Mouse (Mus musculus) hindbrain, embryonic 12.5 days (tissue): ENCODE results near the gene Gm20388. TPM values are rescaled to one million over a fixed set of nuclear protein-coding genes. Genes with fewer than 3 reads are reported as not detected.
A peak's percentile ranks its signal among the peaks of the same experiment; 100 is the strongest.

Experiments
- ATAC-seq: fragments of 200-750 bp; cut with Nextera tagmentation; 2 replicates; pipeline ENCODE4 v1.8.0; 2017; ENCODE audit warnings: moderate TSS enrichment; ENCODE audit not compliant: low FRiP score
- H3K27ac ChIP-seq: fragments of 300-500 bp; sonication (generic); 2 replicates; pipeline ENCODE4 v1.5.1; 2016; ENCODE audit warnings: mild to moderate bottlenecking
- H3K27me3 ChIP-seq: fragments of 300-500 bp; sonication (generic); 2 replicates; pipeline ENCODE4 v1.6.1; 2016; ENCODE audit warnings: mild to moderate bottlenecking
- H3K36me3 ChIP-seq: fragments of 300-500 bp; sonication (generic); 2 replicates; pipeline ENCODE4 v1.6.1; 2016; ENCODE audit warnings: mild to moderate bottlenecking
- H3K4me1 ChIP-seq: fragments of 300-500 bp; sonication (generic); 2 replicates; pipeline ENCODE4 v1.6.1; 2016
- H3K4me2 ChIP-seq: fragments of 300-500 bp; sonication (generic); replicated peaks from 2 replicates; pipeline ENCODE4 v1.6.1; 2016; ENCODE audit warnings: mild to moderate bottlenecking
- H3K4me3 ChIP-seq: fragments of 300-500 bp; sonication (generic); 2 replicates; pipeline ENCODE4 v1.5.1; 2016; ENCODE audit warnings: mild to moderate bottlenecking
- H3K9ac ChIP-seq: fragments of 300-500 bp; sonication (generic); 2 replicates; pipeline ENCODE4 v1.6.1; 2016; ENCODE audit warnings: mild to moderate bottlenecking, moderate library complexity
- H3K9me3 ChIP-seq: fragments of 300-500 bp; sonication (generic); replicated peaks from 2 replicates; pipeline ENCODE4 v1.6.1; 2016; ENCODE audit warnings: mild to moderate bottlenecking
- WGBS: fragments of 180-500 bp; shearing (Covaris S2); methylation state at CpG from one replicate; pipeline ENCODE4 v1.1.7; 2016; 5-methylcytosine and 5-hydroxymethylcytosine counted together
- polyA plus RNA-seq: library from polyadenylated mRNA; unstranded; fragments of >200 nt; fragmentation: Nextera tagmentation; extraction: Ambion mirVana; gene quantifications from 2 replicates; pipeline ENCODE4 v1.2.1, GENCODE M21; 2016

The Gm20388 gene
- polyA plus RNA-seq, 1 experiment from 2014 or later = not detected

- 0 out of 2 replicates have a peak overlapping the region, but pooled peaks have one; percentile 4 for H3K27ac ChIP-seq
- no peak overlapping the region for H3K4me2 ChIP-seq
- H3K4me1 ChIP-seq = peaks cover 45% of the 10 kb centered on the region
- no peaks in the 10 kb centered on the region for H3K9me3 ChIP-seq
- no peaks in the 10 kb centered on the region for H3K27me3 ChIP-seq
- ATAC-seq = no peak
- H3K9ac ChIP-seq = no peak overlapping the region
- no peak overlapping the region for H3K4me3 ChIP-seq
- WGBS = 77% methylated on average over 7 of the region's 7 CpGs
- H3K36me3 ChIP-seq = no peaks in the 10 kb centered on the region
Observed at GRCm38 (mm10) chr8:122920890-122921289, 3010.2 kb downstream of the Gm20388 start.

GRCm38 (mm10) chr8:122922945-122923344 lies 3012.3 kb downstream of the Gm20388 start:
- WGBS = 92% methylated on average over 3 of the region's 3 CpGs
- no peak for ATAC-seq
- no peaks in the 10 kb centered on the region for H3K27me3 ChIP-seq
- no peak overlapping the region for H3K27ac ChIP-seq
- H3K4me3 ChIP-seq = no peak overlapping the region
- no peaks in the 10 kb centered on the region for H3K9me3 ChIP-seq
- no peak overlapping the region for H3K4me2 ChIP-seq
- no peak overlapping the region for H3K9ac ChIP-seq
- peaks cover 34% of the 10 kb centered on the region for H3K4me1 ChIP-seq
- H3K36me3 ChIP-seq = no peaks in the 10 kb centered on the region

GRCm38 (mm10) chr8:122923431-122924090 lies 3012.9 kb downstream of the Gm20388 start:
- H3K4me3 ChIP-seq = no peak overlapping the region
- no peak for ATAC-seq
- H3K36me3 ChIP-seq = no peaks in the 10 kb centered on the region
- H3K9me3 ChIP-seq = no peaks in the 10 kb centered on the region
- peak overlapping the region; percentile 18; the same call in 1 of the 2 replicates for H3K9ac ChIP-seq
- no peak overlapping the region for H3K4me2 ChIP-seq
- no peak overlapping the region for H3K27ac ChIP-seq
- peaks cover 28% of the 10 kb centered on the region for H3K4me1 ChIP-seq
- H3K27me3 ChIP-seq = no peaks in the 10 kb centered on the region
- 50% methylated on average over 7 of the region's 7 CpGs for WGBS

- Histone ChIP-seq H3K4me3 (no peak overlapping the region), H3K27me3 (no peaks in the 10 kb centered on the region), H3K4me2 (no peak overlapping the region), H3K9me3 (no peaks in the 10 kb centered on the region), H3K36me3 (no peaks in the 10 kb centered on the region), H3K9ac (no peak overlapping the region), H3K27ac (no peak overlapping the region), H3K4me1 (peaks cover 24% of the 10 kb centered on the region)
- ATAC-seq = no peak
- 77% methylated on average over 6 of the region's 6 CpGs for WGBS
Observed at GRCm38 (mm10) chr8:122924091-122924490, 3013.4 kb downstream of the Gm20388 start.

- Histone ChIP-seq H3K27ac (no peak overlapping the region), H3K9ac (no peak overlapping the region), H3K4me1 (peaks cover 15% of the 10 kb centered on the region), H3K4me2 (no peak overlapping the region), H3K9me3 (no peaks in the 10 kb centered on the region), H3K4me3 (no peak overlapping the region), H3K36me3 (no peaks in the 10 kb centered on the region), H3K27me3 (no peaks in the 10 kb centered on the region)
- WGBS = 89% methylated on average over 8 of the region's 8 CpGs
- ATAC-seq = no peak
Observed at GRCm38 (mm10) chr8:122925939-122926722, 3015.5 kb downstream of the Gm20388 start.

GRCm38 (mm10) chr8:122926782-122927181 lies 3016.1 kb downstream of the Gm20388 start:
- no peaks in the 10 kb centered on the region for H3K27me3 ChIP-seq
- H3K4me1 ChIP-seq = peaks cover 13% of the 10 kb centered on the region
- H3K36me3 ChIP-seq = no peaks in the 10 kb centered on the region
- 83% methylated on average over 7 of the region's 7 CpGs for WGBS
- no peak overlapping the region for H3K4me2 ChIP-seq
- no peak overlapping the region for H3K27ac ChIP-seq
- ATAC-seq = no peak
- H3K9ac ChIP-seq = no peak overlapping the region
- no peaks in the 10 kb centered on the region for H3K9me3 ChIP-seq
- H3K4me3 ChIP-seq = no peak overlapping the region

- H3K9ac ChIP-seq = no peak overlapping the region
- no peak for ATAC-seq
- 86% methylated on average over 3 of the region's 3 CpGs for WGBS
- peaks cover 17% of the 10 kb centered on the region for H3K4me1 ChIP-seq
- H3K4me3 ChIP-seq = no peak overlapping the region
- H3K27ac ChIP-seq = no peak overlapping the region
- no peak overlapping the region for H3K4me2 ChIP-seq
- H3K9me3 ChIP-seq = no peaks in the 10 kb centered on the region
- H3K27me3 ChIP-seq = no peaks in the 10 kb centered on the region
- no peaks in the 10 kb centered on the region for H3K36me3 ChIP-seq
Observed at GRCm38 (mm10) chr8:122927841-122928240, 3017.2 kb downstream of the Gm20388 start.

GRCm38 (mm10) chr8:122928631-122929224 lies 3018.1 kb downstream of the Gm20388 start:
- H3K4me3 ChIP-seq = no peak overlapping the region
- H3K36me3 ChIP-seq = no peaks in the 10 kb centered on the region
- no peak overlapping the region for H3K9ac ChIP-seq
- H3K27me3 ChIP-seq = no peaks in the 10 kb centered on the region
- no peak for ATAC-seq
- 90% methylated on average over 7 of the region's 7 CpGs for WGBS
- H3K4me1 ChIP-seq = peaks cover 11% of the 10 kb centered on the region
- no peaks in the 10 kb centered on the region for H3K9me3 ChIP-seq
- no peak overlapping the region for H3K4me2 ChIP-seq
- no peak overlapping the region for H3K27ac ChIP-seq

GRCm38 (mm10) chr8:122931834-122932560 lies 3021.4 kb downstream of the Gm20388 start:
- Histone ChIP-seq H3K9ac (no peak overlapping the region), H3K4me1 (peaks cover 19% of the 10 kb centered on the region), H3K4me3 (no peak overlapping the region), H3K27me3 (no peaks in the 10 kb centered on the region), H3K9me3 (no peaks in the 10 kb centered on the region), H3K4me2 (no peak overlapping the region), H3K27ac (no peak overlapping the region), H3K36me3 (no peaks in the 10 kb centered on the region)
- 70% methylated on average over 3 of the region's 3 CpGs for WGBS
- no peak for ATAC-seq

GRCm38 (mm10) chr8:122932561-122932959 lies 3021.9 kb downstream of the Gm20388 start:
- no peak overlapping the region for H3K4me3 ChIP-seq
- ATAC-seq = no peak

GRCm38 (mm10) chr8:122933973-122934372 lies 3023.3 kb downstream of the Gm20388 start:
- H3K9ac ChIP-seq = no peak overlapping the region
- no peak overlapping the region for H3K4me3 ChIP-seq
- H3K4me2 ChIP-seq = no peak overlapping the region
- peaks cover 31% of the 10 kb centered on the region for H3K4me1 ChIP-seq
- H3K27me3 ChIP-seq = no peaks in the 10 kb centered on the region
- no peaks in the 10 kb centered on the region for H3K36me3 ChIP-seq
- H3K9me3 ChIP-seq = no peaks in the 10 kb centered on the region
- no peak overlapping the region for H3K27ac ChIP-seq
- no peak for ATAC-seq

More at GRCm38 (mm10) chr8:122932561-122932959, 3021.9 kb downstream of the Gm20388 start:
- H3K9ac ChIP-seq = no peak overlapping the region
- H3K4me2 ChIP-seq = no peak overlapping the region
- no peaks in the 10 kb centered on the region for H3K9me3 ChIP-seq
- H3K27ac ChIP-seq = no peak overlapping the region
- WGBS = 88% methylated on average over 2 of the region's 2 CpGs
- H3K27me3 ChIP-seq = no peaks in the 10 kb centered on the region
- H3K4me1 ChIP-seq = peaks cover 19% of the 10 kb centered on the region
- H3K36me3 ChIP-seq = no peaks in the 10 kb centered on the region

GRCm38 (mm10) chr8:122935118-122935517 lies 3024.5 kb downstream of the Gm20388 start:
- no peak overlapping the region for H3K9ac ChIP-seq
- H3K4me2 ChIP-seq = no peak overlapping the region
- no peaks in the 10 kb centered on the region for H3K36me3 ChIP-seq
- no peaks in the 10 kb centered on the region for H3K27me3 ChIP-seq
- H3K4me1 ChIP-seq = peaks cover 31% of the 10 kb centered on the region
- no peak for ATAC-seq
- no peak overlapping the region for H3K4me3 ChIP-seq
- WGBS = 58% methylated on average over 1 of the region's 1 CpGs
- no peaks in the 10 kb centered on the region for H3K9me3 ChIP-seq
- H3K27ac ChIP-seq = no peak overlapping the region
